Mouse (Mus musculus) kidney, embryonic 14.5 days (tissue): ENCODE results near the gene Ap4b1. TPM values are rescaled to one million over a fixed set of nuclear protein-coding genes. Genes with fewer than 3 reads are reported as not detected.

Experiments
- ATAC-seq: fragments of 200-750 bp; cut with Nextera tagmentation; 2 replicates; pipeline ENCODE4 v1.8.0; 2017; ENCODE audit warnings: moderate number of reproducible peaks, mild to moderate bottlenecking, moderate TSS enrichment, moderate library complexity; ENCODE audit not compliant: low FRiP score, low TSS enrichment
- H3K27ac ChIP-seq: fragments of 300-500 bp; sonication (generic); 2 replicates; pipeline ENCODE4 v1.5.1; 2014; ENCODE audit warnings: low read depth, mild to moderate bottlenecking, low read length, moderate library complexity, mixed read lengths
- H3K27me3 ChIP-seq: fragments of 300-500 bp; sonication (generic); 2 replicates; pipeline ENCODE4 v1.6.1; 2014; ENCODE audit warnings: mild to moderate bottlenecking, low read length; ENCODE audit not compliant: control insufficient read depth, insufficient read depth
- H3K36me3 ChIP-seq: fragments of 300-500 bp; sonication (generic); 2 replicates; pipeline ENCODE4 v1.6.1; 2014; ENCODE audit warnings: low read length, mixed read lengths; ENCODE audit not compliant: control insufficient read depth, insufficient read depth
- H3K4me1 ChIP-seq: fragments of 300-500 bp; sonication (generic); 2 replicates; pipeline ENCODE4 v1.6.1; 2014; ENCODE audit warnings: low read length, mixed read lengths; ENCODE audit not compliant: control insufficient read depth, insufficient read depth
- H3K4me2 ChIP-seq: fragments of 300-500 bp; sonication (generic); replicated peaks from 2 replicates; pipeline ENCODE4 v1.6.1; 2014; ENCODE audit warnings: low read depth, mild to moderate bottlenecking, low read length
- H3K4me3 ChIP-seq: fragments of 300-500 bp; sonication (generic); 2 replicates; pipeline ENCODE4 v1.5.1; 2014; ENCODE audit warnings: mild to moderate bottlenecking, low read length
- H3K9ac ChIP-seq: fragments of 300-500 bp; sonication (generic); 2 replicates; pipeline ENCODE4 v1.6.1; 2014; ENCODE audit warnings: low read depth, mild to moderate bottlenecking, low read length, moderate library complexity
- H3K9me3 ChIP-seq: fragments of 300-500 bp; sonication (generic); 2 replicates; pipeline ENCODE4 v1.6.1; 2016; ENCODE audit warnings: low read length; ENCODE audit not compliant: control insufficient read depth
- WGBS: fragments of 180-500 bp; shearing (Covaris S2); extraction: QIAGEN DNeasy Blood & Tissue Kit; methylation state at CpG from one replicate; pipeline ENCODE4 v1.1.7; 2014; 5-methylcytosine and 5-hydroxymethylcytosine counted together
- polyA plus RNA-seq: library from polyadenylated mRNA; unstranded; fragments of >200 nt; fragmentation: Nextera tagmentation; extraction: Ambion mirVana; gene quantifications from 2 replicates; pipeline ENCODE4 v1.2.1, GENCODE M21; 2014

Ap4b1 gene
- polyA plus RNA-seq, 1 experiment from 2014 or later, result 22.2 TPM

GRCm38 (mm10) chr3:103853804-103854203, 44.5 kb downstream of the Ap4b1 start:
- no peaks in the 10 kb centered on the region for H3K9me3 ChIP-seq
- no peak for ATAC-seq
- no peaks in the 10 kb centered on the region for H3K36me3 ChIP-seq
- WGBS, result 69% methylated on average over 8 of the region's 8 CpGs
- H3K4me3 ChIP-seq, result no peak overlapping the region
- H3K27me3 ChIP-seq, result no peaks in the 10 kb centered on the region
- no peak overlapping the region for H3K27ac ChIP-seq
- no peak overlapping the region for H3K9ac ChIP-seq
- no peaks in the 10 kb centered on the region for H3K4me1 ChIP-seq
- H3K4me2 ChIP-seq, result no peak overlapping the region

DNA sequence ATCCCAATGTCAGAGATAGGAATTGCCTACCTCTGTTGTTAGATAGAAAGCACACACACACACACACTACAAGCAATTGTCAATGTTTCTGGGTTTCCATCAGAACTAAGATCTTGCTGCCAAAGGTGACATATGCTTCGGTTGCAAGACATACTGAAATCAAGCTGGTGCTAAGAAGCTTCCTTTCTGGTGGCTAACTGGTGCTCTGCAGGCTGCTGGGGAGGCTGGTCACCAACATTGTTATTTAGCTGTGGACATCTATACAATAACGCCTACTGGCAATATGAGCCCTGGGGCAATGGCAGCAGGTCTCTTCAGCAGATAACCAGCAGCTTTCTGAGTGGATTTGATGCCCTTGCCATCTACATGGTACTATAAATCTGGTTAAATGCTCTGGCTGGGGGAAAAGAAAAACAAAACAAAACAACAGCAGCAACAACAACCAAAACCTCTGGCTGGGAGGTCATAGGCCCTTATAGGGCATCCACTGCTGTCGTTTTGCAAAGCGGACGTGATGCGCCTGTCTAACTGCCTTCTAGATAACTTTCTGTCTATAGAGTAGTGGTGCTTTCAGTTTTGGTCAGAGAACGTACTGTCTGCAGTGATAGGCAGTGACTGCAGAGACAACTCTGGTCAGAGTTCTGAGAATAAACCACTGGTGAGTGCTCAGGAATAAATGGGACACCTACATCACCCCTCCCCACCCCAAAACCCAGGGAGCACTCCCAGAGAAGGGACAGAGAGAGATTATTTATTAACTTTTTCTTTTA, 47.9 kb downstream of the Ap4b1 start:
- Histone ChIP-seq H3K4me2 (no peak overlapping the region), H3K36me3 (no peaks in the 10 kb centered on the region), H3K4me3 (no peak overlapping the region), H3K9me3 (no peaks in the 10 kb centered on the region), H3K9ac (no peak overlapping the region), H3K27me3 (no peaks in the 10 kb centered on the region), H3K4me1 (no peaks in the 10 kb centered on the region), H3K27ac (no peak overlapping the region)
- ATAC-seq, result no peak
- WGBS, result 90% methylated on average over 7 of the region's 7 CpGs

DNA sequence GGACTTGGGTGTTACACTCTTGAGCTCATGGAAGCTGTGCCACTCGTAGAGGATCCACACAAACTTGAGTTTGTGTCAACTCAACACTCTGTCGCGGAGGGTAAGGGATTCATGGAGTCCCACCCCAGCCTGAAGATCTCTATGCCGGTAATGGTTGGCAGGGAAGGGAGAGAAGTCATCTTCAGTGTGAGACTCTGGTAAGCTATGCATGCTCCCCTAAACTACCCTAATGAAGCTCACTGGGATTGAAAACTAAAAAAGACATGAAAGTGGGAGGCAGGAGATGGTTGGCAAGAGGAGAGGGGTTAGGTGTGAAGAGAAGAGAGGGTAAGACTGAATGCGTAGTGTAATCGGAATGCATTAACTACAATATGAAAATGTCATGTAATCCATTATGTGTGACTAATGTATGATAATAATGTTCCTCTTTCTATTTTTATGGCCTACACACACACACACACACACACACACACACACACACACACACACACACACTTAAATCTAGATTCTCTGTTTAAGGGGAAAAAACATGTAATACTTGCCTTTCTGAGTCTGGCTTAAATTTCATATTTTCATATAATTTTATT, 48.8 kb downstream of the Ap4b1 start:
- Histone ChIP-seq H3K4me3 (no peak overlapping the region), H3K9ac (no peak overlapping the region), H3K27ac (no peak overlapping the region), H3K9me3 (no peaks in the 10 kb centered on the region), H3K4me2 (no peak overlapping the region), H3K36me3 (no peaks in the 10 kb centered on the region), H3K27me3 (no peaks in the 10 kb centered on the region), H3K4me1 (no peaks in the 10 kb centered on the region)
- no peak for ATAC-seq
- WGBS, result 89% methylated on average over 6 of the region's 6 CpGs

DNA sequence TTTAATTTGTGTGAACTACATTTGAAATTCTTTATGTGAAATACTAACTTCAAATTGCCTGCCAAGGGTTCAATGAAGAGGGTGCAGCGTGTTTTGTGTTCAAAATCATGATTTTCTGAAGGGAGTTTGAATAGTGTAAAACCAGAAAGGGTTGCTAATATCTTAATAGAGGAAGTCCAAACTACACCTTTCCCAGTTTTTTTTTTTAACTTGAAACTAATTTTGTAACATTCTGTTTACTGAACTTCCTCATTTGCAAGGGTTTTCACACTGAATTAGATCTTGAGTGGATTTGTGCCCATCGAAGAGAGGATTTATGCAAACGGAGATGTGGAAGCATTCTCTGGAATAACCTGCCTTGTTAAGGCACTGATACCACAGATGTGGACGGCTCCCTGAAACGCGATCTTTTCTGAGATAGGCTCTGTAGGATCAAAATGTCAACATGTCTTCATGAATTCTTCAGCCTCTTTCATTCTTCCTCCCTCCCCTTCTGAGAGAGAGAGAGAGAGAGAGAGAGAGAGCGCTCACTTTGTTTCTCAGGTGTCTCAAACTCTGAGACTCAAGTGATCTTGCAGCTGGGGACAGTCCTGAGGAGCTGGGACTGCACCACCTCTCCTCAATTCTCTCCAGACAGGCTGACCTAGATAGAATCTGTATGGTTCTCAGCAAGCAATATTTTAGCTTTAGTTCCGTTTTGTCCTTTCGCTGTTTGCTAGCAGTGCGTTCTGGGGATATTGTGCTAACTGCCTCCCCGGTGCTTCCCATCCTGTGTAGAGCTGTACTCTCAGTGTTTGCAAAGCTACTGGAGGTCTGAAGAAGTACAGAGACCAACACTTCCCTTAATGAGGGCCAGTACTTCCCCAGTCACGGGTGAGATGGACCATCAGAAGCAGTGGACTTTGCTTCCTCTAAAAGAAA, 49.8 kb downstream of the Ap4b1 start, which contains the start of gene Ptpn22:
Ptpn22 (plus strand) TSS at position 915 of the 921 bp plus-strand sequence.
- H3K4me1 ChIP-seq, result no peaks in the 10 kb centered on the region
- 71% methylated on average over 12 of the region's 12 CpGs for WGBS
- no peak within 1 kb of the TSS for H3K4me3 ChIP-seq
- H3K9me3 ChIP-seq, result no peaks in the 10 kb centered on the region
- no peaks in the 10 kb centered on the region for H3K27me3 ChIP-seq
- no peak for ATAC-seq
- H3K36me3 ChIP-seq, result no peaks in the 10 kb centered on the region
- no peak within 1 kb of the TSS for H3K9ac ChIP-seq
- H3K4me2 ChIP-seq, result no peak within 1 kb of the TSS
- H3K27ac ChIP-seq, result no peak within 1 kb of the TSS

- no peaks in the 10 kb centered on the region for H3K36me3 ChIP-seq
- H3K9ac ChIP-seq, result no peak overlapping the region
- no peaks in the 10 kb centered on the region for H3K27me3 ChIP-seq
- H3K4me3 ChIP-seq, result no peak overlapping the region
- H3K4me2 ChIP-seq, result no peak overlapping the region
- H3K4me1 ChIP-seq, result no peaks in the 10 kb centered on the region
- no peak overlapping the region for H3K27ac ChIP-seq
- no peak for ATAC-seq
- no peaks in the 10 kb centered on the region for H3K9me3 ChIP-seq
- WGBS, result 62% methylated on average over 6 of the region's 6 CpGs
Observed at GRCm38 (mm10) chr3:103859851-103860391, 50.6 kb downstream of the Ap4b1 start.

- Histone ChIP-seq H3K4me3 (no peak overlapping the region), H3K4me1 (no peaks in the 10 kb centered on the region), H3K4me2 (no peak overlapping the region), H3K36me3 (no peaks in the 10 kb centered on the region), H3K27me3 (no peaks in the 10 kb centered on the region), H3K27ac (no peak overlapping the region), H3K9me3 (no peaks in the 10 kb centered on the region), H3K9ac (no peak overlapping the region)
- ATAC-seq, result no peak
- 73% methylated on average over 4 of the region's 4 CpGs for WGBS
Observed at GRCm38 (mm10) chr3:103862721-103863220, 53.5 kb downstream of the Ap4b1 start.

DNA sequence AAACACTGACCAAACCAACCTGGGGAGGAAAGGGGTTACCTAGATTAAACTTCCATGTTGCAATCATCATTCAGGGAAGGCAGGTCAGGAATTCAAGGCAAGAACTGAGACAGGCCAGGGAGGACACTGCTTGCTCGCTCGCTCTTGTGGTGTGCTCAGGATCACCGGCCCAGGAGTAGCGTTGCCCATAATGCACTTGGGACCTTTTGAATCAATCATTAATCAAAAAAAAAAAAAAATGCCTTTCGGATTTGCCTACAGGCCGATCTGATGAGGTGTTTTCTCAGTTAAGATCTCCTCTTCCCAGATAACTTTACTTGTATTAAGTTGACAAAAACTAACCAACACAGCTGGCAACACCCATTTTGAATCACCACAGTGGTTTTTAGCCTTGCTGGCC, 54.9 kb downstream of the Ap4b1 start:
- H3K36me3 ChIP-seq, result no peaks in the 10 kb centered on the region
- no peak overlapping the region for H3K9ac ChIP-seq
- no peaks in the 10 kb centered on the region for H3K27me3 ChIP-seq
- ATAC-seq, result no peak
- WGBS, result 76% methylated on average over 6 of the region's 6 CpGs
- no peaks in the 10 kb centered on the region for H3K4me1 ChIP-seq
- no peak overlapping the region for H3K4me2 ChIP-seq
- no peak overlapping the region for H3K27ac ChIP-seq
- H3K9me3 ChIP-seq, result no peaks in the 10 kb centered on the region
- no peak overlapping the region for H3K4me3 ChIP-seq

GRCm38 (mm10) chr3:103867424-103867971, 58.2 kb downstream of the Ap4b1 start:
- 89% methylated on average over 5 of the region's 5 CpGs for WGBS
- Histone ChIP-seq H3K4me3 (no peak overlapping the region), H3K27me3 (no peaks in the 10 kb centered on the region), H3K4me1 (no peaks in the 10 kb centered on the region), H3K27ac (no peak overlapping the region), H3K9me3 (no peaks in the 10 kb centered on the region), H3K36me3 (no peaks in the 10 kb centered on the region), H3K9ac (no peak overlapping the region), H3K4me2 (no peak overlapping the region)
- no peak for ATAC-seq
